Mouse (Mus musculus): ENCODE measurements around the gene Rab30. TPM values are rescaled to one million over a fixed set of nuclear protein-coding genes. Genes with fewer than 3 reads are reported as not detected.

The Rab30 gene
- total RNA-seq, 2 experiments from 2014 or later, result 40.1 to 41.2 TPM

DNA sequence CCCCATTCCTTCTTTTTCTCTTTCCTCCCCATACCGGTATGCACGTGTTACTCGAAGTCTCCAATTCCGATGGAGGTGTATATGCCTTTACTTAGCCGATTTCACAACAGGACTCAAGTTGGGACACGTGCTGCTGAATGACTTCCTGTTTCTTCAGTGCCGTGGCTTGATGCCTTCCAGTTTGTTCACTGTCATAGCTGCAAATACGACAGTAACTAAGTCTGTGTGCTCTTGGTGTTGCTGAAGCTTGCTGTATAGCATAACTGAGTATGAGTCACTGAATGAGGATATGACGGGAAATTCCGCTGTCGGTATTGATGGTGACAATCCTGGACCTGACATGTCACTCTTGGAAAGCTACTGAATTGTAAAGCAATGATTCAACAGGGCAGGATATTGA, 95.8 kb downstream of the Rab30 start:
- no peak for DNase-seq (ENCODE audit: low spot score in 2 of 2)

DNA sequence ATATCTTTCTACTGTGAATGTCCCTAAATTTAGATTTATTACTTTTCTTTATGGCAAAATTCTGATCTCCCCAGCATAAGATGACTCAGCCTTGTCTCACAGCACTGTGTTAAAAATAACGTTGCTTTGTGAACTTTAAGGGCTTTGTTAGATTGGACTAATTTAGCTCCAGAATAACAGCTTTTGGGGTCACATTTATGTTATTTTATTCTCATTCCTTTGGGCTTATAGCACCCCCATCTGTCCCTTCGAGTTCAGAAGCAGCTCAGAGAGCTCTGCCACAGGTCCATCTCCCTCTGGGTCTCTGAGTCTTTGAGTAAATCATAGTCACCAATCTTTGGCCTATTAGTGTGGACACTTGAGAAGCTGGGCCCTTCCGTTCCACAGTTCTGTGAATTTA, 96.5 kb downstream of the Rab30 start:
- no peak for DNase-seq (ENCODE audit: low spot score in 2 of 2)

DNA sequence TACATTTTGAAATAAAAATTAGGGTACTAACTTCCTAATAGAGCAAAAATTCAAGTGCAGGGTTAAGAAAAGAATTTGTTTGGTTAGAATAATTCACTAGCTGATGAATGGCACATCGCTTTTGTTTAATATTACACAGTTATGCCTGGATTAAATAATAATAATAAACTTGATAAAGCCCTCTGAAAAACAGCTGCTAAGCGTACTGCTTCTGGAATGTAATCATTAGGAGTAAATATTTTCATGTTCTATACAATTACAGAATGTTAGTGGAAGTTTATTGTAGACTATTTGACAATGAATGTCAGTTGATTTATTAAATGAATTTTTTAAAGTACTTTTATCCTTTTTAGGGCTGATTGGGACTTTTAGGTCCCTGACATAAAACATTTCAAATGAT, 100.9 kb downstream of the Rab30 start:
- DNase-seq (ENCODE audit: low spot score in 2 of 2), result no peak

DNA sequence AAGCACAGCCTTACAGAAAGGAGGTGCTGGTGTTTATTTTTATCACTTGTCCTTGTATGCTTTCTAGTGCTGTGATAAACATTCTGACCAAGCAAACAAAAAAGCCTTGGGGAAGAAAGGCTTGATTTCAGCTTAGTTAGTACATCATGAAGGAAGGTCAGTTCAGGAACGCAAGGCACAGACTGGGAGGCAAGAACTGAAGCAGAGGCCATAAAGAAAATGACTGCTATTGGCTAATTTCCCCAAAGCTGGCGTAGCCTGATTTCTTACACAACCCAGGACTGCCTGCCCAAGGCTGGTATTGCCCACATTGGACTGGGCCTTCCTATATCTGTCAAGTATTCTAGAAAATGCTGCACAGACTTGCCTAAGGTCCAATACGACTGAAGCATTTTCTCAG, 106.8 kb downstream of the Rab30 start:
- DNase-seq (ENCODE audit: low spot score in 2 of 2), result no peak

DNA sequence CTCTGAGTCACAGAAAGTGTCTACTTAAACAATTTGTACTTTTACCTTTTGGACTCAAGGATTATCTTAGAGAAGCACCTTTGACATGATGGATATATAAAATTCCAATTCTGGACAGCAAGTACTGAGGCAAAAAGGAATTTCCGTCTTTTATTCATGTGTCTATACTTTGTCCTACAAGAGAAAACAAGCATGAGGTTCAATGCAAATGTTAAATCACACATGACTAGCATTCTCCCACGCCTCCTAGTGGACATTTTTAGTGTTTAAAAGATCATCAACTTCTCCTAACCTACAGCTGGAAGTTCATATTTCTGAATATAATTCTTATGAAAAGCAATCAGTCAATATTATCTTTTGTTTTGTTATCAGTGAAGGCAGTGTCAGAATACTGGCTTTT, 125.1 kb downstream of the Rab30 start:
- DNase-seq (ENCODE audit: low spot score in 2 of 2), result peak in 1 of 2 experiments; percentile 55

DNA sequence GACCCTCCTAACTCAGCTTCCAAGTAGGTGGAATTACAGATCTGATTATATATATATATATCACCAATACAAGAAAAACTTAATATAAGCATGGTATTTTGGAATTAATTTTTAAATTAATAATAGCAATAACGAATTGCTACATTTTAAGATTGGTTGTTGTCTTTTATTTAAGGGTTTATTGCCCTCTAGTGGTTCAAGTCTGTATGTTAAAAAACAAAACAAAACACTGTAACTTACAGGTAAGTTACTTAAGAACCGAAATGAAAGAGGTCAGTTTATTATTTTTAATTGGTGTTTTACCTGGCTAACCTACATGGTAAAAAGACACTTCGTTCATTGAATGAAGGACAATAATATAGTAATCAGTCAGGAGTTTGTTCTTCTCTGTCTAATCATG, 128.8 kb downstream of the Rab30 start:
- no peak for DNase-seq (ENCODE audit: low spot score in 2 of 2)

DNA sequence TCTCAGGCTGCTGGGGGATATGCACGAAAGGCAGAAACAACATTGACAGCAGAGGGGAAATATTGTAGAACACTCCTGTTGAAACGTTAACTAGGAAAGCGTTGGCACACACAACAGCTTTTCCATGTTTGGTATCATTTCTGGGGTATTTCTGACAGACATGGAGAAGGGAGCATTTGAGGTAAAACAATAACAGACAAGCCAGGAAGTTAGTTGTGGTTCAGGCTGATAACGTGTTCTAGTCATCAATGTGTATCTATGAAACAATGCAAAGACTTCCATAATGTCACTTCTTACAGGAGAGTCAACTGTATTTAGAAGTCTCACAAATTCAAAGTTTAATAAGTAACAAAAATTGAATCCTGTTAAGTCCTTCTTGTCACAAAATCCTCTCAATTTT, 130.2 kb downstream of the Rab30 start:
- DNase-seq (ENCODE audit: low spot score in 2 of 2), result no peak

DNA sequence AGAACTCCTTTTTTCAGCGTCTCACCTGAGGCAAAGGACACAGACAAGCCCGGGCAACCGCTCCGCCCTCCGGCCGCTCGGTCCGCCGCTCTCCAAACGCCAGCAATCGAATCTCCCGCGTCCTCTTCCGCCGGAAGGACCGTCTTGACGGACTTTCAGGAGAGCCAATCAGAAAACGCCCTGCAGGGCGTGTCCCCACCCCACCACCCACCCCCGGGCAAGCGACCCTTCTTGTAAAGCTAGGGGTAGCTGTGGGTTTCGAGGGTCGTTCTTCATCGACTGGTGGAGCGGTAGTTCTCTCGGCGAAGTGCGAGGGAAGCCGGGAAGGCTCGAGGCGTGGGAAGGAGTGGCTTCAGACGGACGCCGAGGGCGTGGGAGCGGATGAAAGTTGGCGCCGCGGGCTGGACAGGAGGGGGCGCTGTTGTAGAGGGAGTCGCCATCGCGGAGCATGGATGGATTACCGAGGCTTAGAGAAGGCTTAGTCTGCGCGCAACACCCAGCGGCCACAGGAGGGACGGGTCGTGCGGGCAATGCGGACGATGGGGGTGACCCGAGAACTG, 132.8 kb downstream of the Rab30 start, which contains the start of the genes Ddias and Prcp:
Ddias (minus strand) TSS at position 132 of the 560 bp plus-strand sequence.
Prcp (plus strand) TSS at position 355 of the 560 bp plus-strand sequence.
- peak; percentile 92 to 96 for DNase-seq (ENCODE audit: low spot score in 2 of 2)

DNA sequence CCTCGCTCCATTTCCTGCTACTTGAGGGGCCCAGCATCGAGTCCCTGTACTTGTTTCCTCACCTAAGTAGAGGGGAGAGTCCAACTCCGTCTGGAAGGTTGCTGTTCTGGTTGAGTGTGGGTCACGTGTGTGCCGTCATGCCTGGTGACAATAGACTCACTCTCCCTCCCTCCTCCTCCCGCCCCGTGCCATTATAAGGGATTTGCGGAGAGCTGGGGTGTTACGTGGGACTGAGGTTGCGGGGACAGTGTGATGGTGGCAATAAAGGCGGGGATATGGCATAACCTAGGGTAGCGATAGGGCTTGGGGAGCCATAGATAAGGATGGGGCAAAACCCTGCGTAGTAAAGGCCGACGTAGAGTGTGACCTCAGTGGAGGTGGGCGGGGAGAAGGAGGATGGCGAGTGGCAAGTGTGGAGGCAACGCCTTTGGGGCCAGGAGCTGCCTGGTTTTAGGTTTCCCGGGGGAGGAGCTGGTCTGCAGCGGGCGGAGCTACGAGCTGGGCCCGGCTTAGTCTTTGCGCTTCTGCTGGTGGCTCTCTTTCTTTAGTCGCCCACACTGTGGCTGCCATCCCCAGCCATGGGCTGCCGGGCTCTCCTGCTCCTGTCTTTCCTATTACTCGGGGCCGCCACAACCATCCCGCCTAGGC, 133.5 kb downstream of the Rab30 start:
- DNase-seq (ENCODE audit: low spot score in 2 of 2), result peak; percentile 83 to 88

DNA sequence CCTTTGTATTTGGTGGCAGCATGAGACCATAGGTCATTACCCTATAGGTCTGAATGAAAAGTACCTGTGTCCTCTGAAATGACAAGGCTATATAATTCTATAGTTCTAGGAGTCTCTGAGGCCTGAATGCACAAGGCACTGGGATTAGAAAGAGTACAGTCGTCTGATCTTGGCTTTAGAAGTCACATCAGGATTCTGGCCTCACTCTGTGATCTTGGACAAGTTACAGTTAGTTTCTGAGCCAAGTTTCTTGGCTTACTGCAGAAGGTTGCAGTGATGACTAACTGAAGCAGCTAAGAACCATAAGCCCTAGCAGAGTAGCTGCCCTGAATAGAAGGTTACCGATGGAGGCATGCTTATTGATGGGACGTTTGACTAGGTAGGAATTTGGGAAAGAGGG, 134.7 kb downstream of the Rab30 start:
- no peak for DNase-seq (ENCODE audit: low spot score in 2 of 2)

DNA sequence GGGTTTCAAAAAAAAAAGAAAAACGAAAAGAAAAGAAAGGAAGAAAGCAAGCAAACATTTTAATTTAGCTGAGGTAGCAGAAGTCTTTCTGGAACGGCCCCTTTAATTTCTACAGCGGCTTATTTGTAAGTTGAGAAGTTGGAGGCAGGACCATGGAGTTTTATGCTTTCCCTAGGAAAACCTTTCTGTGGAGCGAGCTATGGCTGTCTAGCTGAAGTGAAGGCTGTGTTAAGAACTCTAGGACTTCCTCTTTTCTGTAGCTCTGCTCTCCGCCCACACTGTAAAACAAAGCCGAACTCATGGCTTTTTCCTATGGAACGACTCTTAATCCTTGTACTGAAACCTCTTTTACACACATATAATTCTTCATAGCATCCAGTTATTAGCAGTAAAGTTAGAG, 135.1 kb downstream of the Rab30 start:
- DNase-seq (ENCODE audit: low spot score in 2 of 2), result no peak

DNA sequence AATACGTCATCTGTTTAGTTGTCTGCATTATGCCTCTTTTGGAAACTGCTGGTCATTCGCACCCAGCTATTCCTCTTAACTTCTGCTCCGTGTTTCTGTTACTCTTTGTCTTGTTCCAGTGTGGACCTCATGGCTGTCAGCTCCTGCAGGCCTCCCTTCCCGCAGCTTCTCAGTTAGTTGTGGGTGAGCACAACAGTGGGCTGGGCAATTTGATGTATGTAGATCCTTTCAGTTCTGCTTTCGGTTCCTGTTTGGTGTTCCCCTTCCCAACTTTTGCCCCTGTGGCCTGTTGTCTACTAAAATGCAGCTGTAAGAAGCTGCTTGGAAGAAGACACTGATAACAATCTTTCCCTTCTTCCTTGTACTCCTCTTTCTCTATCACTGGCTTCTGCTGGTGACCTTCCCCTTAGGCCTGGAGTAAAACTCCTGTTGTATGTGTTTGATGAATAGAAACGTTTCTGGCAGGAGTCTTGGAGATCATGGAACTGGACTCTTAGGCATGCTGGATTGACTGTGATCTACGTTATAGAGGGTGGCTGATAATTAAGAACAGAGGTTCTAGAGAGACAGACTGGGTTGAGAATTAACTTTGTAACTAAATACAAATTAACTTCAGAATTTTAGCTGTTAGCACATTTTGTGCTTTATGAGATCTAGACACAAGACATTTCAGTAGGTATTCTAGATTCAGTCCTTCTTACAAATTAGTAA, 137.3 kb downstream of the Rab30 start:
- DNase-seq (ENCODE audit: low spot score in 2 of 2), result no peak

DNA sequence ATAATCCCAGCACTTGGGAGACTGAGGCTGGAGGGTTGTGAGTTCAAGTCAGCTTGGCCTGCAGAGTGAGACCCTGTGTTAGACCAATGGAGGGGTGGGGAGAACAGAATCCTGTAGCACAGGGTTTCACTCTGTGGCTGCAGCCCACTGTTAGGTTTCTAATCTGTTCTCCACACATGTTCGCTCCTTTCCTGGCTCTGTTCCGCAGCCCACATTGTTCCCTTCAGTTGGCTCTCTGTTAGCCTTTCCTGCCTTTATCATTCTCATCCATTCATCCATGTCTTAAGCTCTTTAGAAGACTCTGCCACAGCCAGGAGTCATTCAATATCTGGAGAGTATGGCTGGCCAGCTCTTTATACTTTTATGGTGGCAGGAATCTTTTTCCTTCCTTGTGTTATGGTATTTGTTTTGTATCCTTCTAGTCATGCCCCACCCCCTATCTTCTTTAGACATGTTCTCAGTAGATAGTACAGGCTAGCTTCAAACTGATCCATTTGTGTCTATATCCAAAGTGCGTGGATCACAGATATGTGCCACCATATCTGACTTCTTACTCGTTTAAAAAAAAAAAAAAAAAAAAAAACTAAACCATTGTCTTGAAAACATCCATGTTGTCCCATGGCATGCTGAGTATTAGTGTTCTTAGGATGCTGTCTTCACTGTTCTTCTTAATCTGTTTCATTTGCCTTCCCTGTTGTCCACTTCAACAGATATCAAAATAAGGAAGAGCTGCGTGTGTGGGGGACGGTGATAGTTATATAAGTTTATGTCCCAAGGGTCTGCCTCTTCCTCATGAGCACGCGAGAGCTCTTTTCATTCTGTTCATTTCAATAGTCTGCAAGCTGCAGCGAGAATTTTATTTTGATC, 142.7 kb downstream of the Rab30 start:
- DNase-seq (ENCODE audit: low spot score in 2 of 2), result no peak

DNA sequence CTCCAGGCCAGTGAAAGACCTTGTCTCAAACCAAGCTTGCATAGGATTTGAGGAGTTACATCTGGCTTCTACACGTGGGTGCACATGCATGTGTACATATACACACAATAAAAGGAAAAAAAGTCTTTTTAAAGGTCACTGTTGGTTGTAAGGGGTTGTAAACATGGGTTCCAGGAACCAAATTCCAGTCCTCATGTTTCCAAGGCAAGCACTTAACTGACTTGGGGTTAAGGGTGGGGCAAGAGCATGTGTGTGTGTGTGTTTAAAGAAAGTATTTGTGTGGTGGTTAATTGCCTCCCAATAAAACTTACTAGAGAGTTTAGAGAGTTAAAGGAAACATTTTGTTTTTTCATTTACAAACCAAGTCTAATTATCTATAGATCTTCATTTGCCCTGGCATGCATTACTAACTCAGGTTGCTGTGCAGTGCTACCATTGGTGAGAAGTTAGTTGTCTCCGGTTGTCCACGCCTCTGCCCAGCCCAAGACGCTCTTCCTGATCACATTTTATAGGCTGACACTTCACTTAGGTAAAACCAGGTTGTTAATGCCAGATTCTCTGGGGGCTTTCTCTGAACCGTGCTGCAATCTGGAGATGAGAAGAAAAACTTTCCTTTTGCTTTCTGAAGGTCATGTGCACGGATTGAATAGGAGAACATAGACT, 143.7 kb downstream of the Rab30 start:
- DNase-seq (ENCODE audit: low spot score in 2 of 2), result no peak

DNA sequence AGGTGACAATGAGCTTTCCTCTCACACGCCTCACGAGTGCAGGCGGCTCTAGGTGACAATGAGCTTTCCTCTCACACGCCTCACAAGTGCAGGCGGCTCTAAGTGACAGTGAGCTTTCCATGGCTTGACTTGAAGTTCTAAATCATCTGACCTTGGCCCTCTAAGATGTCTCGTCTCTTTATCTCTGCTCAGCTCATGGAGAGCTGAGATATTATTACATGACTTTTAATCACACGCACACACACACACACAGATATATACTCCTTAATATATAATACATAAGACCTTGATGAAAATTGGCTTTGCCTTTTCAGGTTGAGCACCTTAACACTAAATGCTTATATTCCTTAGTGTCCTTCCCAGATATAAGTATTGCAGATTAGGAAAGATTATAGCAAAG, 145.4 kb downstream of the Rab30 start:
- DNase-seq (ENCODE audit: low spot score in 2 of 2), result no peak

DNA sequence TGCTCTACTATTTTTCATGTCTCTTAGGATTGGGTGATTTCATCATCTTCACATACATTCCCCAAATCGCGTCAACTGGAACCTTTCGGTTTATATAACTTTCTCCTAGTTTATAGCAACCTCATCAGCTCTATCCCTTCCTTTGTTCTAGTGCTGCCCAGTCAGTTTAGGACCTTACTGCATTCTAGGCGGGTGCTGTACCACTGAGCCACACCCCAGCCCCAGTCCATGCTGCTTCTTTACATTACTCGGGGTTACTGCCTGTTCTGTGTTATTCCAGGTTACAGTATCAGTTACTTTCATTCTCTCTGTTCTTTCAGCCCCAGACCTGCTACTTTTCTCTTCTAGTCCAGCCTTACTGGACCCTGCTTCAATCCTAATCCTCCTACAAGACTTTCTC, 145.8 kb downstream of the Rab30 start:
- no peak for DNase-seq (ENCODE audit: low spot score in 2 of 2)

DNA sequence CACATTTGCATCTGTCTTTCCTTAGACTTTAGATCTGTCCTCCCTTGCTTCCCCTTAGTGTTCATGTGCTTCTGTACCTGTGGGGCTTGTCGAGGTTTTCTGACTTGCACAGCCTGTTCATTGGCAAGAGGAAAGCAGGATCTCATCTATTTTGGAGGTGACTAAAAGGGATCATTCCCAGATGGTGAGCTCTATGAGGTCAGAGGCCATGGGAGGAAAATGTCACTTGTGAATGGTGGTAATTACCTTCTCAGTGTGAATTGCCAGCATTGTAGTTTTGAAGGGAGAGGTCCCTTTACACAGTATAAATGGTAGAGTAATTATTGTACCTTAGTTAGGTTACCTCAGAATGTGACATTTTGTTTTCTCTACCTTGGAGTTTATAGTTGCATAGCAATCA, 148.8 kb downstream of the Rab30 start:
- no peak for DNase-seq (ENCODE audit: low spot score in 2 of 2)

DNA sequence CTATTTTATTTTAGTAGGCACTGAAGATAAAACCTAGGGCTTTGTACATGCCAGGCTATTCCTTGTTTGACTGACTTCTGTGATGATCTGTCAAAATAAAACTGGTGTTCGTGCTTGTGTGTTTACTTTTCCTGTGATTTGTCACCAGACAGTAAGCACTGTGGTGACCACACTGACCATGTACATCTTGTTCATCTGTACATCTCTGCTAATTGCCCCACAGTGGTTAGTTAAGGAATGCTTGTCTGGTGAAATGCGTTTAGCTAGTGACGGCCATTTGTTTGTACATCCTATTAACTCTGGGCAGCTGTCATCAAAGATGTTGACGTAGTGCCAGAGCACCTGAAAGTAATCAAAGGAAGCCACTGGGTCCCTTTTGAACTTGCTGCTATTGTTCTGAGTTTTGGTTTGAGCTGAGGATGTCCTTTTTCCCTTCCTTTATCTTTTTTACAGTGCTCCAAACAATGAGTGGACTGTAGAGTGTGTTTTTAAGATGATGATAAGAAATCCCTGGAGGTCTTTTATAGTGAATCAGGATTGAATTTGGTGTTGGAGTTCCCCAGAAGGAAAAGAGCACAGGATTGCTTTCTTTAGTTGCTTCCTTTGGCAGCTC, 149.3 kb downstream of the Rab30 start:
- no peak for DNase-seq (ENCODE audit: low spot score in 2 of 2)

DNA sequence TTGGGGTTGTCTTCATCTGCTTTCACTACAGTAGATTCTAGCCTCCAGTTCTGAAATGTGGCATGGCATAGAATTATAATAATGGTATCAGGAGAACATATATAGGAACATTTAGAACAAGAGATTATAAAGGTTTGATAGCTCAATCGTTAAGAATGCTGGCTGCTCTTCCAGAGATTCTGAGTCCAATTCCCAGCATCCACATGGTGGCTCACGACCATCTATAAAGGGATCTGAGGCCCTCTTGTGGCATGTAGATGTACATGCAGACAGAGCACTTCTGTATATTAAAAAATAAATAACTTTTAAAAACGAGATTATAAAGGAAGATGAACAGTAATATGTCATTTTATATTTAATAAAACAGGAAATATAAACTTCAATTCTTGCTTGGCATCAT, 152.1 kb downstream of the Rab30 start:
- no peak for DNase-seq (ENCODE audit: low spot score in 2 of 2)

All from layer of hippocampus, postnatal 14 days (tissue).